Mouse (Mus musculus) liver, postnatal 0 days (tissue): ENCODE measurements at regions not wholly inside any gene's neighbourhood (a gene's known extent, or its start where the extent isn't known, plus 50 kb on each side); places are given as distances from the start of the nearest gene placed in this dataset.

ENCODE experiments used
- CTCF ChIP-seq: sonication (generic); IDR thresholded peaks from 2 replicates; pipeline ENCODE4 v1.5.1; 2016; ENCODE audit warnings: antibody characterized with exemption, low read depth
- EP300 ChIP-seq: IDR thresholded peaks from 2 replicates; pipeline ENCODE4 v1.6.1; 2016; ENCODE audit warnings: antibody characterized with exemption, low read depth, mild to moderate bottlenecking

DNA sequence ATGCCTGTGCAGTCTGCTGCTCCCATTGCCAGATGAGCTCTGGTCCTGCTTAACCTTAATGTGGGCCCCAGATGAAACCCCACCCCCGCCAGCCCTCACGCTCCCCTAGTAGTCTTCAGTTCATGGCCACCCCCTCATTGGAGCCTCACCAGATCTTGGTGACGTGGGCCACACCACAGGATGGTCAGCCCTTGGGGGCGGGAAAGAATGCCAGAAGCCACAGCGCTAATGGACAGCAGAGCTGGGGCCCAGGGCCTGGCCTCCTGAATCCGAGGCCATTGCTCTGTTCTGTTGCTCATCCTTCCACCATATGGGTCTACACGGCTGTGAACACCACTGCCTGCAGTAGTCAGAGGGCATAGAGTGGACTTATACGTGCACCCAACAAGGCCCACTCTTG is 83.9 kb downstream of the Tomm20 start:
- no peak for TF ChIP-seq CTCF
- TF ChIP-seq EP300: no peak
